Comparison of ENCODE assay signal across 8 mouse cellular contexts in genomic region chr6:145341301-145342193, GRCm38 (mm10).
DNase-seq lines count a peak whose midpoint lies in the region; ATAC-seq and TF ChIP-seq lines count a peak whose summit lies in the region.

No protein-coding gene starts in this region.

- no peaks in the 10 kb centered on the region for H3K4me1 ChIP-seq in hindbrain, postnatal 0 days (ENCODE audit: insufficient read depth, low read length)

- peak; percentile 95 for TF ChIP-seq CTCF in gastrocnemius, adult 2 months (IDR thresholded peaks at IDR 0.05)
- TF ChIP-seq CTCF in hindbrain, postnatal 0 days (IDR thresholded peaks at IDR 0.05; ENCODE audit: low read depth): peak; percentile 86

- WGBS in hindbrain, postnatal 0 days: under 1% methylated on average over 33 of the region's 33 CpGs

- H3K9me3 ChIP-seq in hindbrain, postnatal 0 days (ENCODE audit: low read length): no peaks in the 10 kb centered on the region

- no peaks in the 10 kb centered on the region for H3K36me3 ChIP-seq in hindbrain, postnatal 0 days (ENCODE audit: insufficient read depth, low read length)

- H3K27ac ChIP-seq in gastrocnemius, adult 2 months: peak overlapping the region; percentile 98
- peak overlapping the region; percentile 77 for H3K27ac ChIP-seq in hindbrain, postnatal 0 days

- H3K4me2 ChIP-seq in hindbrain, postnatal 0 days (ENCODE audit: low read depth, low read length): peak overlapping the region; percentile 93

- H3K27me3 ChIP-seq in hindbrain, postnatal 0 days (ENCODE audit: insufficient read depth, low read length): no peaks in the 10 kb centered on the region

- peak; percentile 96 for DNase-seq in adipocyte (ENCODE audit: low spot score)
- DNase-seq in gastrocnemius, adult 2 months: peak; percentile 86
- DNase-seq in hindbrain, postnatal 0 days (ENCODE audit: low spot score): peak; percentile 98
- DNase-seq in left cerebral cortex, adult 18-20 months (ENCODE audit: low spot score in 2 of 2): peak; percentile 85 to 91
- DNase-seq in lung, postnatal 4 days: peak; percentile 88
- DNase-seq in retina, postnatal 1 day: peak; percentile 95
- peak; percentile 83 for DNase-seq in thymus, postnatal 4 days

- peak overlapping the region; percentile 79 for H3K4me3 ChIP-seq in gastrocnemius, adult 2 months
- H3K4me3 ChIP-seq in hindbrain, postnatal 0 days (ENCODE audit: low read length): peak overlapping the region; percentile 55

- peak overlapping the region; percentile 43 for H3K9ac ChIP-seq in hindbrain, postnatal 0 days (replicated peaks; ENCODE audit: low read length)

- ATAC-seq in common myeloid progenitor, adult 5-6 weeks (replicated peaks; ENCODE audit: low read depth, poor library complexity, severe bottlenecking): peak; percentile 52
- ATAC-seq in hindbrain, postnatal 0 days: peak; percentile 61

- intact Hi-C loops in gastrocnemius, adult 2 months (cut with DNase I): loop anchor here (1.0 to 5.0 kb wide), 3 partner anchors 93 to 254 kb away; no protein-coding TSS in a partner anchor

Comparison
In these comparisons a context has a peak if more than half of its experiments do, and no peak if none do; other contexts are left out.
1. Peak in every context shown above with its lines: DNase-seq, ATAC-seq, H3K4me3 ChIP-seq and H3K27ac ChIP-seq.